Mouse (Mus musculus): ENCODE results near the gene Dtx3.

The Dtx3 gene

DNA sequence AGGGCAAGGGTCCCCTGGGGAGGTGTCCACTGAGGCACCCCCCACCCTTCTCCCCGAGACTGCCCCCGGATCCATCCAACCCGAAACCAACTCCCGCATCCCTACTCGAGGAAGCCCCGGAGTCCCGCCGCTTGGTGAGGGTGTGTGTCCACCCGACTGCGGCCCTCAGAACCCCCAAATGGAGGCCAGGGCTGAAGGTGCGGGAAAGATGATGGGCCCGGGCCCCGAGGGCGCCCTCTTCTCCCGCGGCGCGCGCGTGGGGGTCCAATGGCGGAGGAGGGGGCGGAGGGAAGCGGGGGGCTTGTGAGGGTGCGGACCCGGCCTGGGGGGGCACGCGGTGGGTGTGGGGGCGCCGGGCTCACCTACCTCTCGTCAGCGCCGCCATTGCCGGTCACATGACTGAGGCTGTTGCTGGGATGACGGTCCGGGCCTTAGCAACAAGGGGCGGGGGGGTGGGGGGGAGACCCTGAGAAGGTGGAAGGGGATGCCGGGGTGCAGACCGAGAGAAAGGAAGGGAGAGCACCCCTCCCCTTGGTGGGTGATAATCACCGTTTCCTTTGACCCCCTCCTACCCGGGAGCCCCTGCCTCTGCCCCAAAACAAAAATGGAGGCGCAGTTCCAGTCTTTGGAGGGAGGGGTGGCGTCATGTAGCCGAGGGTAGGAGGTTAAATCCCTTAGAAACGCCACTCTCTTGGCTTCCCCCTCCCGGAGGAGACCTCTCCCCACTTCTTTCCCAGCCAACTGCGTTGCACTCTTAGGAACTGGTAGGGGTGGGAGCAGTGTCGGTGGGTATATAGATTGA is at the start of gene Dtx3:
Gene Dtx3 (minus strand): TSS at position 401 of the 802 bp plus-strand sequence.
- DNase-seq (ENCODE audit: low spot score) = peak; percentile 59

DNA sequence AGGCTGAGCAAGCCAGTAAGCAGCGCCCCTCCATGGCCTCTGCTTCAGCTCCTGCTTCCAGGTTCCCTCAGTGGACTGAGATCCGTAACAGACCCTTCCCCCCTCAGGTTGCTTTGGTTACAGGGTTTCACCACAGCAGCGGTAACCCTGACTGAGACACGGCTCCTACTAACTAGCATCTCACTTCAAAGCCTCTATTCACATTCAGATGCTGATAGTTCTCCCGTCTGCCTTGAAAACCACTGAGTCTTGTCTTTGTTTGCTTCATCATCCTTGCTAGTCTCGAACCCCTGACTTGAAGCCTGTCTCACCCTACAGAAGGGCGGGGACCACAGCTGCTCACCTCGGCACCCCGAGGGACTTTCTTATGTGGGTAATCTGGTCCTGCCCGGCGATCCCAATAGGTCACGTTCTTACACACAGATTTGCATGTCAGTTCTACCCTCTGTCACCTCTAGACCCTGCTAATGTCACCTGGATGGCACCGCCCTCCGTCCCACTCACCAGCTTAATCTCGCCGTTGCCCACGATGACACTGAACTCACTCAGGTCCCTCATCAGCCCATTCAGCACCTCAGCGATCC is 42.8 kb upstream of the Dtx3 start:
- no peak for DNase-seq (ENCODE audit: low spot score)

DNA sequence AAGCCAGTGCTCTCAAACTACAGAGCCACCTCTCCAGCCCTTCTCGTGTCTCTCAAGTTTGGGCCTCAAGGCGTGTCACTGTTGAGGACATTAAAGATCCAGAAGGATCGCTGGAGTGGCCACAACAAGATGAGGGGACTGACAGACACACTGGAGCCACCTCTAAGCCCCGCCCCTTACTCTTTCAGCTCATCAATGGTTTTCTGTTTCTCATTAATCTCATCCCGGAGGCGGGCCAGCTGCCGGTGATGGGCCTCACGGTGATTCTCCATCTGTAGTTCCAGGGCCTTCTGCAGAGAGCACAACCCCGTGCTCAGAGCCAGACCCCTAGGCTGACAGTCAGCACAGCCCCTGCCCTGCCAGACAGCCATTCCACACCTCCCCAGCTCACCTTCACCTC is 41.0 kb upstream of the Dtx3 start:
- DNase-seq (ENCODE audit: low spot score) = no peak

DNA sequence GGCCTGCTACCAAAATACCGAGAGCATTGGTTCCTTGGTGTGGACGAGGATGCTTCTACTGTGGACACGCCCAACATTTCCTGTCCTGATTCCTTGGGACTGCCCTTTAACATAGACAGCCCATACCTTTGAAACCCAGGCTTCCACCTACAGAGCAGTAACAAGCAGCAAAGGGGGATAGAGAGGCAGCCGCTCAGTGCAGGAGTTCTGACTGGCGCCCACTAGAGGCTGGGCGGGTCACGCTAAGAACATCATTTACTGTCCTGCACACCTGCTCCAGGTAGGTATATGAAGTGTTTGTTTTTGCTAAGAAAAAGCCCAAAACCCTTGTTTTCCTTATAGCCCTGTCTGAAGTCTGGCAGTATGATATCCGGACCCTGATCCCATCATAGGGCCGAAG is 37.6 kb upstream of the Dtx3 start:
- no peak for DNase-seq (ENCODE audit: low spot score)

DNA sequence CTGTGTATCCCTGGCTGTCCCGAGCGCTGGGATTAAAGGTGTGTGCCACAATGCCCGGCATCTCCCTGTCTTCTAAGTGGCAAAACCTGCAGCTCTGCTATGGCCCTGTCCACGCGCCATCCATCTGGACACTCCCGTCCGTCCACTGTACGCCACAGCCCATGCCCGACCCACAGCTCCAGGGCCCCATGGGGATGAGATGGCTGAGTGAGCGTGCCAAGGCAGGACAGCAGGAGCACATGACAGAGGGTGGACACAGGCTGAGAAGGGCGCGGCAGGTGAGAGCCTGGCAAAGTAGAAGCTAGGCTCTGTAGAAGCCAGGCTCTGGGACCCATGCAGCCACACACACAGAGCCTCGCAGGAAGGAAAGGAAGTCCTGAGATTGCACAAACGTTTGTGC is 36.2 kb upstream of the Dtx3 start:
- no peak for DNase-seq (ENCODE audit: low spot score)

DNA sequence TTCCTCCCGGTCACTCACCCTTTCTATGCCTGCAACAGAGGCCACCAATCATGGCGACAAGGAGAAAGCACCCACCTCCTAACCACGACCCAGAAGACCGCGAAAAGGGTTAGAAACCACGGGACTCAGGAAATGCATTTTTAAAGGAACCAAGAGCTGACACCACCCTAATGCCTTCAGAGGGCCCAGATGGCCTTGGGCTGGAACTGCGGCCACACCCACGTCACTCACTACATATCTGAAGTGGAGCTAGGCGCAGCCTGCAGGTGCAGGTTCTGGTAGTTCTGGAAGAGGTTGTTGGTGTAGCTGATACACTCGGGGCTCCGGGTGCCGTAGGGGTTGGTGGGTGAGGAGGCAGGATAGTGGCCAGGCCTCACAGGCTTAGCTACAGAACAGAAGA is 35.2 kb upstream of the Dtx3 start:
- no peak for DNase-seq (ENCODE audit: low spot score)

DNA sequence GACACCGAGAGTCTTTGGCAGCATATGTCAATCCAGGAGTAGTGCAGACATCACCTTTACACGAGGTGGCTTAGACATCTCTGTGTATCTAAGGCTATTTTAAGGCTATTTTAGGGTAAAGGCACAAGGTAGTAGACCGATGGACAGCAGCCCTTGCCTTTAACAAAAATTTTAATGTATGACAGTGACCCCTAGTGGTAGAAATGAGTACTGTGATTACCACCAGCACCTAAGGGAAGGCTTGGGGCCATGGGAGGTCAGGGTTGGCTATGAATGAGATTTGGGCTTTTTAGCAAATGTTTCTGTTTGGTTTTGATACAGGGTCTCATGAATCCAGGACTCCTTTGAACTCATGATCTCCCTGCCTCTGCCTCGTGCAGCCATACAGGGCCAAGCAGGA is 33.4 kb upstream of the Dtx3 start:
- DNase-seq (ENCODE audit: low spot score) = peak; percentile 50

DNA sequence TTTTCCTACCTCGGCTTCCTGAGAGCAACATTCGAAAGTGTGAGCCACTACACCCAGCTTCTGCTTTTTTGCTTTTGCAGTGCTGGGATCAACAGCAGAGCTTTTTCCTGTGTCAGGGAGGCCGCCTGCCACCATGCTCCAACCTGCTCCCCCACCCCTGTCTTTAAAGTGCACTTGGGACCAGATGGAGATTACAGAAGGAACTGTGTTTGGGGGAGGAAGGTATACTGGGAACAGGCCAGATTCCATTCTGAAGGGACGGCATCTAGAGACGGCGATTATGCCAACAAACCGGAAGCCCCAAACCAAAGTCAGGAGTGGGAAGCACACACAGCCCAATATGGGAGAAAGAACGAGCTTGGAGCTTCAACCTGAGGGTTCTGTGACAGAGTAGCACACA is 31.6 kb upstream of the Dtx3 start:
- DNase-seq (ENCODE audit: low spot score) = no peak

DNA sequence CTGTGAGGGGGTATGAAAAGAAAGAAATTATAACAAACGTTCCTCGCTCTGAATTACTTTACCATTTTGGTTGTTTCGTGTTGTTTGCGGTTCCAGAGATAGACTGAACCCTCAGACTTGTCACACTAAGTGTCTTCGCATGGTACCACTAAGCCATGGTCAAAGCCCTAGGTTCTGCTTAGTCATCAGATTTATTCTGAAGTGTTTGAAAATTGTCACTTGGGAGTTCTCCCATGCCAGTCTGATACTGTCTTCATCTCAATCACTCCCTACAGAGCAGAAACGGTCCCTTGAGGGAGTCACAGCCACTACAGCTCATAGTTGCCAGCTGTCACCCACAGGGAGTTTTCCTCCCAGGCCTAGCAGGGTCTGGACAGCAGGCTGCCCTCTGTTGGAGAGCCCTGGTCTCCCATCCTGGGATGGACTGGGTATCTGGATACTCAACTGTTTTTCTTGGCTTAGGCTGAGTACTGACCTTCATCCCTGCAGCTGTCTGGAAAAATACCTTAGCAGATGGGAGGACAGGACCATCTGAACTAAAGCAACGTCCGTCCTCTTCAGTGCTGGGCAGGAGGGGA is 30.9 kb upstream of the Dtx3 start:
- DNase-seq (ENCODE audit: low spot score) = no peak

DNA sequence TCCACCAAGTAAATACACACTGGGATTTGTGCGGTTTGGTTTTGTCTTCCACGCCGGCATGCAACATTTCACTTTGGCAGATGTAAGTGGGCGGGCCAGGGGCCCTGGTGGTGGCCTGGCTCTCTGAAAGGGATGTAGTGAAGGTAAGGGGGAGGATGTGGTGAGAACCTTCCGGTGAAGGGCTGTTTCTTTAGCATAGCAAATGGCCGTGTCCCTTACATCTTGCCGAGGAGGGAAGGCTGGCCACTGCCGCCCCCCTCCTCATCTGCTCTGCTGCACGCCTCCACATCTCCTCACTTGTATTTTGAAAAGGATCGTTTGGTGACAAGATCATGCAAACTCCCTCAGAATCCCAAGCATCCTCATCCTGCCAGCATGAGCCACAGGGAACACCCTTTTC is 30.2 kb upstream of the Dtx3 start:
- no peak for DNase-seq (ENCODE audit: low spot score)

DNA sequence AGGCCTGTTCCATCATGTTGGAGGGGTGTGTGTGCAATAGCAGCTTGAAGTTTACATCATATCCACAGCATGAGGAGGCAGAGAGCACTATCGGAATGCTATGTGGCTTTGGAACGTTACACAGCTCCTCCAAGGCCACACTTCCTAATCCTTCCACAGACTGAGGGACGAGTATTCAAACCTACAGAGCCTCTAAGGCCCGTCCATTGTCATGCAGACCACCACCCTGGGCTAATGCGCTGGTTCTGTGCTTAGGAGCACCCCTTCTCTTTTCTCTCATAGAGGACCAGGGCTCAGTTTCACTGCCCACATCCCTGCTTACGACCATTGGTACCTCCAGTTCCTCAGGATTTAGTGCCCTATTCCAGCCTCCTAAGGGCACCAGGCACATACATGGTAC is 29.7 kb upstream of the Dtx3 start:
- no peak for DNase-seq (ENCODE audit: low spot score)

DNA sequence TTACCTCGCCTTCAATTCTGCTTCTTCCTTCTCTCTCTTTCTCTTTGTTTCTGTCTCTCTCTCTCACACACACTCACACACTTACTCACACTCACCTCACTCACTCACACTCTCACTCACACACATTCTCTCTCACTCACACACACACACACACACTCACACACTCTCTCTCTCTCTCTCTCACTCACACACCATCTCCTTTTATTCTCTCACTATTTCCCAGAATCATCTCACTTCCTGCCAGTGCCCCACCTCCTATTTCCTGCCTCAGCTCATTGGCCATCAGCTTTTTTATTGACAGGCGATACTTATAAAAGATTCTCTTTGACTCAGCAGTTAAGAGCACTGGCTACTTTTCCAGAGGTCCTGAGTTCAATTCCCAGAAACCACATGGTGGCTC is 22.8 kb upstream of the Dtx3 start:
- DNase-seq (ENCODE audit: low spot score) = no peak

DNA sequence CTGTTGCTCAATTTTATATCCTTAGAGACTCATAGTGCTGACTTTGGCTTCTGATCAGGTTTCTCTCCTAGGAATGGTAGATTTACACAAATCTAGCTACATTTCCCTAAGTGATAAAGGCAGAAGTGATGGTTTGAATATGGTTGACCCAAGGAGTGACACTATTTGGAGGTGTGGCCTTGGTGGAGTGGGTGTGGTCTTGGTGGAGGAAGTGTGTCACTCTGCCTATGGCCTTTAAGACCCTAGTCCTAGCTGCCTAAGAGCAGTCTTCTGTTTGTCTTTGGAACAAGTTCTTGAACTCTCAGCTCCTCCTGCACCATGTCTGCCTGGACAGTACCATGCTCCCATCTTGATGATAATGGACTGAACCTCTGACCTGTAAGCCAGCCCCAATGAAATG is 21.6 kb upstream of the Dtx3 start:
- no peak for DNase-seq (ENCODE audit: low spot score)

DNA sequence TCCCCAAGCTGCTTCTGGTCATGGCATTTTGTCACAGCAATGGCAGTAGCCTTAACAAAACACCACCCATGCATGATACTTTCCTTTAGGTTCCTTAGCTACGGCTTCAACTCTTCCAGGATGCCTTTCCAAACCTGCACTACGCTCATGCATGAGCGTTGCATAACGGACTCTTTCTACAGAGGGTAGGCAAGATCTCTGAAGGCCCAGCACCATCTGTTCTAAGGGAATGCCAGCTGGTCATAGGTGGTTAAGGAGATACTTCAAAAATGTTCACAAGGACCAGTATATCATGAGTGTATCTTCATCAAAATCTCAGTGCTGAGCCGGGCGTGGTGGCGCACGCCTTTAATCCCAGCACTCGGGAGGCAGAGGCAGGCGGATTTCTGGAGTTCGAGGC is 20.9 kb upstream of the Dtx3 start:
- no peak for DNase-seq (ENCODE audit: low spot score)

DNA sequence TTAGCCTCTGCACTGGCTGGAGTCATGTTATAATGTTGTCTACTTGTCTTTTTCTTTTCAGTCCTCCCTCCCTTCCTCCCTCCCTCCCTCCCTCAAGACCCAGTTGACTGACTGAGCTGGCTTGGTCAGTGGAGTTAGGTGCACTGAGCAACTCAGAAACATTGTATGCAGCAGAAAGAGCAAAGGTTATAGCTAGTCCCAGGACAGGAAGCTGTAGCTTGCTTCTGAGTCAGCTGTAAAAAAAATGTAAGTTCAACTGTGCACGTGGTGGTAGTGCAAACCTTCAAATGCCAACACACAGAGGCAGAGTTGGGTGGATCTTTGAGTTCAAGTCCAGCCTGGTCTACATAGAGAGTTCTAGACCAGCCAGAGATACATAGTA is 18.9 kb upstream of the Dtx3 start:
- no peak for DNase-seq (ENCODE audit: low spot score)

DNA sequence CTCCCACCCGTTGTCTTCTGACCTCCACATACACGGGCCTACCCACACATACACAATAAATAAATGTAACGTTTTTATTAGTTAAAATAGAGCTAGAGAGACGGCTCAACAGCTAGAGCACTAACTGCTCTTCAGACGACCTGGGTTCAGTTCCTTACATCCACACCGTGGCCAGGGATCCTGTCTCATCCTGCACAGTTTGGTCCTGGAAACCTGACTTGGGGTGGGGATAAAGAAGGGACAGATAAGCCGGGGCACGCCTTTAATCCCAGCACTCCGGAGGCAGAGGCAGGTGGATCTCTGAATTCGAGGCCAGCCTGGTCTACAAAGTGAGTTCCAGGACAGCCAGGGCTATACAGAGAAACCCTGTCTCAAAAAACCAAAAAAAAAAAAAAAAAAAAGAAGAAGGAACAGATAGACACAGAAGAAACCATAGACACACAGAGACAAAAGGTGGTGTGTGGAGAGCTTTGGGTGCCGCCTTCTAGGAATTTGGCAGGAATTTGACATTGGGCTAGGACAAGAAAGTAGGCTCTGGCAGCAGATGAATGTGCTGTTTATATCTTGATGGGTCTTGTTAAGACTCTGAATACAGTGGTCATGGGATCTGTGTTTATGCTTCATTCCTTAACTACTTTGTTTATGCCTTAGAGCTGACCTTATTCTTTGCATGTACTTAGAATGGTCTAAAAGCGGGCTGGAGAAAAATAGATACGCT is 18.3 kb upstream of the Dtx3 start:
- DNase-seq (ENCODE audit: low spot score) = no peak

DNA sequence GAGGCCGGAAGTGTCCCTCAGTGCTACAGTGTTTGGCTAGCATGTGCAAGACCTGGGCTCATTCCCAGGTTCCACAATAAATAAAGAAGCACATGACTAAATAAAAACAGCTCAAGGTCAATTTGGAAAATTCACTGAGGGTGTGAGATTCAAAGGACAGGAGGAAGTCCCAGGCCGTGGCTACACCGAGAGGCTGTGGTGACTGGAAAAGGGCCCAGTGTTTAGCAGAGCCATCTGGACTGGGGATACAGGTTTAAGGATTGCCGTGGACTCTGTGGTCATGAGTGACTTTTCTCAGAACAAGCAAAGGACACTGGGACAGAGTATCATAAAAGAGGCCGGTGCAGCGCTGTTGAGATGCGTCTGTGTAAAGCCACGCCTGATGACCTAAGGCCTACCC is 17.7 kb upstream of the Dtx3 start:
- DNase-seq (ENCODE audit: low spot score) = no peak

DNA sequence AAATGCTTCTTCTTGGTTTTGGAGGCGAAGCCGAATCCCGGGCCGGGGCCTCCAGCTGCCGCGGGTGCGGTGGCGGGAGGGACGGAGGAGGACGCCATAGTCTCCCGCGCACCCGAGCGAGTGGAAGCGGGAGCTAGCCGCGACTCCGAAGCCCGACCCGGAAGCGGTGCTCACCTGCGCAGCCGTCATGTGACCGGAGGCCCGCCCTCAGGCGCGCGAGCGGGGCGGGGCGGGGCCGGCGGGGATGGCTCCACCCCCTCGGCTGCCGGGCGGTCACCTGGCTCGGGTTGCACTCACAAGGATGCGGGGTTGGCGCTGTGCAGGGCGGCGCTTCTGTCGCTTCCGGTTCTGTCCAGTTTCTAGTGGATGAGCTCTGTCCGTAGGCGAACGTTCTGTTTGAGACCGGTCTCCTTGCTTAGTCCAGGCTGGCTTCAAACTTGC is 15.9 kb upstream of the Dtx3 start, which contains the start of gene Pip4k2c:
Gene Pip4k2c (minus strand): TSS at position 172 of the 441 bp plus-strand sequence.
- DNase-seq (ENCODE audit: low spot score) = peak; percentile 92

DNA sequence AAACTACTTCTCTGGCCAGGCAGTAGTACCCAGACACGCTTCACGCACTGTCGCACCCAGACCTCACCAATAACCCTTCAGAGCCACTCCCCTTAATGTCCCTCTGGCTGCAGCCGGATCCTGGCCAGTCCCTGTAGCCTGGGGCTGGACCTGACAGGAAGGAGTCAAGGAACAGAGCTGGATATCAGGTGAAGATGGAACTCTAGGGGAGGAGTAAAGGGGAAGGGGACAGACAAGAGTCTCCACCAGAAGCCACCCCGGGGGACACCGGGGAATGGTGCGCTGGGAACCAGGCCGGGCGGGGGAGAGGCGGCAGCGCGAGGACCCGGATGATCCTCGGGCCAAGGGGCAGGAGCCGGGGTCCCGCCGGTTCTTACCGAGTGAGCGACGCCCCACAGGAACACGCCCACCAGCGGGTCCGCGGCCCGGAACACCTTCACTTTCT is 15.5 kb upstream of the Dtx3 start:
- DNase-seq (ENCODE audit: low spot score) = no peak

DNA sequence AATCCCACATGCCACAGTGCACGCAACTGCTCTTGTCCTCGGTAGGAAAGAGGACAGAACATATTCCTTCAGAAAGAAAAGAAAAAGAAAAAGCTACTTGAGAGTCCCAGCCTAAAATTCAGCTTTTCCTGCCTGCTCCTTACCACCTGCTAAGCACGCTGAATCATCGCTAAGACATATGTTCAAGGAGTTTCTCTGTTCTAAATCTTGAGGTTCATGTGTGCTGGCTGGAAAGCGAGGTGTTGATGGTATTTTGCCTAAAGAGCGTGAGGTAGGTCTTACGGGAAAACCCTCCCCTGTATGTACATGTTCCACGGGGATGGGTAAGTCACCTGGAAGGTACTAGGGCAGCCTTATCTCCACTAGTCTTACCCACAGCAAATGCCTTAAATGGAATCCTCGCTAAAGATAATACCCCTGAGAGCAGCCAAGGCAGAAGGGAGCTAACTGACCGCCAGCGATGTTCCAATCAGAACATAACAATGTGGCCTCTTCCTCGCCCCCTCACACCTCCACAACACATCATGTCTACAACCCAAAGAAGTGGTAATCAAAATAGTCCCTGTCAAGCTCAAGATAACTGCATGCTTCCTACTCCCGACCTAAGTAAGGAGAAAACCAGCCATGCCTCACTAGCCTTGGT is 14.5 kb upstream of the Dtx3 start:
- DNase-seq (ENCODE audit: low spot score) = no peak

DNA sequence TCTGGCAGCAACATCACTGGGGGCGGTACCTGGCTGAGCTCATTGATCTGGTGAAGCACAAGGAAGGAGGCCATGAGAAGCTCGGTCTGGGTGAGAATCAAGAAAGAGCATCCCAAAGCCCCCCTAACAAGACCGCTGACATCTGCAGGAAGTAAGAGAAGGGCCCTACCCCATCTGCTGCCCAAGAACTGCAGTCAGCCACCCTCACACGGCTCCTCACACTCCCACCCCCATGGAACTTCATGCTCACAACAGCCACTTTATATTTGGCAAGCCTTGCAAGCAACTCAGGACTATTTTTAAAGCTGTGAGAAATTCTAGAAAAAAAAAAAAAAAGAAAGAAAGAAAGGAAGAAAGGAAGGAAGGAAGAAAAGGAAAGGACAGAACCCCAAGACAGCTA is 13.4 kb upstream of the Dtx3 start:
- no peak for DNase-seq (ENCODE audit: low spot score)

DNA sequence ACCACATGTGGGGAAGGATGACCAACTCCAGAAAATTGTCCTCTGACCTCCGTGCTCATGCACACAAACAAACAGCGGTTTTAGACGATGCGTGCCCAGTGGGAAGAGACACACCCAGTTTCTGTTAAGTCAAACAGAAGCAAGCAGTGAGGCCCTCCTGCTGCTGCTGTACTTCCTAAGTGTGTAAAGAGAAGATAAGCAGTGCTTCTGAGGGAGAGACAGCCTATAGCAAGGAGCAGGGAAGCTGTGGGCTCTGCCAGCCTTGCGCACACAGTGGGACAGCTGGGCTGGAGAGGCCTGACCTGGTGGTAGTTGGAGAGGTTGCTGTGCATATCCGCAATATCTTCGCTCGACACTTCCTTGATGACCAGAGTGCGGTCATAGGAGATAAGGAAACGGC is 9.8 kb upstream of the Dtx3 start:
- no peak for DNase-seq (ENCODE audit: low spot score)
